11 mouse cellular contexts compared by ENCODE assay signal in genomic region chr7:29123531-29124358, GRCm38 (mm10). TPM values are rescaled to one million over a fixed set of nuclear protein-coding genes. Genes with fewer than 3 reads are reported as not detected.
DNase-seq lines count a peak whose midpoint lies in the region; ATAC-seq and TF ChIP-seq lines count a peak whose summit lies in the region.
"Had no signal": no experiment of that assay in that cellular context is flagged by ENCODE, and none has a peak within 500 bp of the region (broad histone marks: within the 10 kb centered on the region; RNA-seq: fewer than 3 reads in every experiment).

No protein-coding gene starts in this region.

- no peaks in the 10 kb centered on the region for H3K9me3 ChIP-seq in hindbrain, embryonic 12.5 days (replicated peaks)
- H3K9me3 ChIP-seq in hindbrain, embryonic 14.5 days (ENCODE audit: control insufficient read depth, low read length) = no peaks in the 10 kb centered on the region
- no peaks in the 10 kb centered on the region for H3K9me3 ChIP-seq in ES-E14 (ENCODE audit: control insufficient read depth, insufficient read depth, low read depth, low read length)

- H3K27ac ChIP-seq in hindbrain, embryonic 12.5 days = no peak overlapping the region
- H3K27ac ChIP-seq in hindbrain, embryonic 14.5 days = no peak overlapping the region
- no peak overlapping the region for H3K27ac ChIP-seq in ES-E14 (ENCODE audit: insufficient read depth, low read depth, low read length, poor library complexity, severe bottlenecking)

- H3K9ac ChIP-seq in hindbrain, embryonic 12.5 days = no peak overlapping the region
- H3K9ac ChIP-seq in hindbrain, embryonic 14.5 days = no peak overlapping the region
- no peak overlapping the region for H3K9ac ChIP-seq in ES-E14 (ENCODE audit: insufficient read depth, low read depth, low read length, poor library complexity, severe bottlenecking)

- intact Hi-C loops in gastrocnemius, postnatal 14 days (cut with DNase I; ENCODE audit: low total_unique reads) = no loop called here

- no peaks in the 10 kb centered on the region; the same call in 1 of the 2 replicates for H3K27me3 ChIP-seq in hindbrain, embryonic 12.5 days
- peaks cover 6% of the 10 kb centered on the region; the same call in 1 of the 2 replicates for H3K27me3 ChIP-seq in hindbrain, embryonic 14.5 days (ENCODE audit: control insufficient read depth, insufficient read depth, low read length)

- peak overlapping the region; percentile 68; the same call in 1 of the 2 replicates for H3K4me2 ChIP-seq in hindbrain, embryonic 12.5 days (replicated peaks)
- H3K4me2 ChIP-seq in hindbrain, embryonic 14.5 days (replicated peaks) = no peak overlapping the region

- no peak overlapping the region for H3K4me3 ChIP-seq in hindbrain, embryonic 12.5 days
- H3K4me3 ChIP-seq in hindbrain, embryonic 14.5 days (replicated peaks; ENCODE audit: low read length) = no peak overlapping the region
- peak overlapping the region in 1 of 2 experiments; percentile 65; a peak in 1 of 4 replicates for H3K4me3 ChIP-seq in ES-E14 (ENCODE audit: insufficient read depth in 1 of 2, low read depth in 1 of 2, low read length in 2 of 2, poor library complexity in 1 of 2, severe bottlenecking in 1 of 2)

- in situ Hi-C loops in ES-E14 (cut with MboI; ENCODE audit: low sequenced_read_pairs in 2 of 2, unreplicated experiment in 2 of 2) = no loop called here

- ATAC-seq in hindbrain, embryonic 12.5 days (ENCODE audit: low FRiP score) = no peak
- no peak for ATAC-seq in hindbrain, embryonic 14.5 days (ENCODE audit: low FRiP score)
- ATAC-seq in megakaryocyte, adult 5-6 weeks (ENCODE audit: poor library complexity, severe bottlenecking) = 0 out of 2 replicates have a peak, but pooled peaks have one; percentile 23

- H3K36me3 ChIP-seq in hindbrain, embryonic 12.5 days = no peaks in the 10 kb centered on the region
- H3K36me3 ChIP-seq in hindbrain, embryonic 14.5 days (replicated peaks; ENCODE audit: control insufficient read depth, insufficient read depth) = no peaks in the 10 kb centered on the region
- no peaks in the 10 kb centered on the region for H3K36me3 ChIP-seq in ES-E14 (ENCODE audit: control insufficient read depth, insufficient read depth, low read length, poor library complexity, severe bottlenecking)

- peaks cover 11% of the 10 kb centered on the region for H3K4me1 ChIP-seq in hindbrain, embryonic 12.5 days
- peaks cover 4% of the 10 kb centered on the region; the same call in 1 of the 2 replicates for H3K4me1 ChIP-seq in hindbrain, embryonic 14.5 days (replicated peaks; ENCODE audit: control insufficient read depth, insufficient read depth, low read length)
- H3K4me1 ChIP-seq in ES-E14 (ENCODE audit: control insufficient read depth in 2 of 2, insufficient read depth in 2 of 2, low read length in 2 of 2, poor library complexity in 1 of 2) = peaks cover 7 to 18% of the 10 kb centered on the region in 2 experiments

- WGBS in hindbrain, embryonic 12.5 days = 57% methylated on average over 5 of the region's 5 CpGs
- 50% methylated on average over 5 of the region's 5 CpGs for WGBS in hindbrain, embryonic 14.5 days

- DNase-seq in hindbrain, embryonic 14.5 days (ENCODE audit: low spot score) = no peak
- no peak for DNase-seq in ES-E14 (ENCODE audit: low read depth, low spot score)
- peak; percentile 78 for DNase-seq in gastrocnemius, postnatal 14 days
- no peak for DNase-seq in urinary bladder, postnatal 10 days (ENCODE audit: low spot score)
- DNase-seq in heart, adult 11 months = no peak
- no peak for DNase-seq in right cerebral cortex, postnatal 14 days
- DNase-seq: lung, postnatal 36 days; spleen, adult 18-20 months; thymus, postnatal 14 days had no signal

TF ChIP-seq in ES-E14, 5 proteins besides CTCF, POLR2A, EP300 and RAD21:
- no peak for TF ChIP-seq CHD2 (IDR thresholded peaks at IDR 0.05; ENCODE audit: low read depth, low read length)
- peak; percentile 93 for TF ChIP-seq MAFK (IDR thresholded peaks at IDR 0.05; ENCODE audit: insufficient read depth, low read depth, low read length)
TF ChIP-seq in ES-E14: peak in this region for 1.

RNA-seq across cellular contexts. Expression of gene Ryr1, which starts 1.2 kb away (rescaled TPM):
- polyA plus RNA-seq in hindbrain, embryonic 12.5 days (2016; fragmentation: Nextera tagmentation; extraction: Ambion mirVana) = 5.2 and 5.7 TPM in 2 replicates
- 5.1 and 7.6 TPM in 2 replicates for polyA plus RNA-seq in hindbrain, embryonic 14.5 days (2014; fragmentation: Nextera tagmentation; extraction: Ambion mirVana)
- 5.1 and 8.5 TPM in 2 replicates for total RNA-seq in ES-E14 (2012; rRNA removed)
- 100 to 1,000 TPM; 746 to 901 TPM for total RNA-seq in gastrocnemius, postnatal 14 days (2021)
- total RNA-seq in megakaryocyte, adult 5-6 weeks (2015) = 0.52 and 0.78 TPM in 2 replicates
- 0.69 and 0.92 TPM in 2 replicates for total RNA-seq in megakaryocyte, adult 5-6 weeks (2017)

RNA-seq across cellular contexts. Expression of gene Rasgrp4, which starts 10.9 kb away (rescaled TPM):
- polyA plus RNA-seq in hindbrain, embryonic 12.5 days (2016; fragmentation: Nextera tagmentation; extraction: Ambion mirVana) = 0.46 and 1.1 TPM in 2 replicates
- 0.91 and 1.1 TPM in 2 replicates for polyA plus RNA-seq in hindbrain, embryonic 14.5 days (2014; fragmentation: Nextera tagmentation; extraction: Ambion mirVana)
- total RNA-seq in ES-E14 (2012; rRNA removed) = 5.6 and 5.9 TPM in 2 replicates
- under 1 TPM; 0.73 to 0.82 TPM for total RNA-seq in gastrocnemius, postnatal 14 days (2021)
- total RNA-seq in megakaryocyte, adult 5-6 weeks (2015) = 75.1 and 80.4 TPM in 2 replicates
- total RNA-seq in megakaryocyte, adult 5-6 weeks (2017) = 25.6 and 58.0 TPM in 2 replicates

RNA-seq across cellular contexts. Expression of gene Fam98c, which starts 32.3 kb away (rescaled TPM):
- 20.0 and 21.7 TPM in 2 replicates for polyA plus RNA-seq in hindbrain, embryonic 12.5 days (2016; fragmentation: Nextera tagmentation; extraction: Ambion mirVana)
- polyA plus RNA-seq in hindbrain, embryonic 14.5 days (2014; fragmentation: Nextera tagmentation; extraction: Ambion mirVana) = 25.8 and 32.8 TPM in 2 replicates
- total RNA-seq in ES-E14 (2012; rRNA removed) = 20.8 and 42.5 TPM in 2 replicates
- 10 to 100 TPM; 12.3 to 13.0 TPM for total RNA-seq in gastrocnemius, postnatal 14 days (2021)
- total RNA-seq in megakaryocyte, adult 5-6 weeks (2015) = 26.5 and 26.7 TPM in 2 replicates
- 24.0 and 24.2 TPM in 2 replicates for total RNA-seq in megakaryocyte, adult 5-6 weeks (2017)

RNA-seq across cellular contexts. Expression of gene Ggn, which starts 46.3 kb away (rescaled TPM):
- polyA plus RNA-seq in hindbrain, embryonic 12.5 days (2016; fragmentation: Nextera tagmentation; extraction: Ambion mirVana) = 0.46 and 0.56 TPM in 2 replicates
- 0.36 and 1.0 TPM in 2 replicates for polyA plus RNA-seq in hindbrain, embryonic 14.5 days (2014; fragmentation: Nextera tagmentation; extraction: Ambion mirVana)
- 0.67 and 1.2 TPM in 2 replicates for total RNA-seq in ES-E14 (2012; rRNA removed)
- total RNA-seq in gastrocnemius, postnatal 14 days (2021) = under 1 TPM; 0.35 to 0.38 TPM
- total RNA-seq in megakaryocyte, adult 5-6 weeks (2015) = 0.80 and 0.91 TPM in 2 replicates
- total RNA-seq in megakaryocyte, adult 5-6 weeks (2017) = 0.29 and 0.81 TPM in 2 replicates

RNA-seq across cellular contexts. Expression of gene Spred3, which starts 46.5 kb away (rescaled TPM):
- polyA plus RNA-seq in hindbrain, embryonic 12.5 days (2016; fragmentation: Nextera tagmentation; extraction: Ambion mirVana) = 5.9 and 6.4 TPM in 2 replicates
- polyA plus RNA-seq in hindbrain, embryonic 14.5 days (2014; fragmentation: Nextera tagmentation; extraction: Ambion mirVana) = 10.3 and 10.5 TPM in 2 replicates
- 5.1 and 6.2 TPM in 2 replicates for total RNA-seq in ES-E14 (2012; rRNA removed)
- 1 to 10 TPM in 1 of 2 experiments, under 1 TPM in 1; 0.78 to 1.8 TPM for total RNA-seq in gastrocnemius, postnatal 14 days (2021)
- total RNA-seq in megakaryocyte, adult 5-6 weeks (2015) = 0.66 and 1.3 TPM in 2 replicates
- 0.77 and 0.94 TPM in 2 replicates for total RNA-seq in megakaryocyte, adult 5-6 weeks (2017)

Comparison
In these comparisons a context has a peak if more than half of its experiments do, and no peak if none do; other contexts are left out.
1. RNA of gene Ryr1, which starts 1.2 kb away (total RNA-seq): 746 to 901 TPM in gastrocnemius, postnatal 14 days; 5.1 to 8.5 TPM in ES-E14 and 0.52 to 0.92 TPM in megakaryocyte, adult 5-6 weeks; every median in the first group is over 10 times any median in the second.